Mouse (Mus musculus): ENCODE results near the gene Magt1. TPM values are rescaled to one million over a fixed set of nuclear protein-coding genes. Genes with fewer than 3 reads are reported as not detected.

Gene Magt1
- total RNA-seq (2021), result 10 to 100 TPM; 12.5 to 13.6 TPM
- long read RNA-seq, experiment 1, full-length matches to known transcripts, result 18 of 21 reads
- long read RNA-seq, experiment 1, partial matches to known transcripts, result 3 of 21 reads
- long read RNA-seq, experiment 1, other reads (novel, unspliced or antisense), result 0 of 21 reads
- long read RNA-seq, experiment 2, full-length matches to known transcripts, result 13 of 17 reads
- long read RNA-seq, experiment 2, partial matches to known transcripts, result 0 of 17 reads
- long read RNA-seq, experiment 2, other reads (novel, unspliced or antisense), result 4 of 17 reads

DNA sequence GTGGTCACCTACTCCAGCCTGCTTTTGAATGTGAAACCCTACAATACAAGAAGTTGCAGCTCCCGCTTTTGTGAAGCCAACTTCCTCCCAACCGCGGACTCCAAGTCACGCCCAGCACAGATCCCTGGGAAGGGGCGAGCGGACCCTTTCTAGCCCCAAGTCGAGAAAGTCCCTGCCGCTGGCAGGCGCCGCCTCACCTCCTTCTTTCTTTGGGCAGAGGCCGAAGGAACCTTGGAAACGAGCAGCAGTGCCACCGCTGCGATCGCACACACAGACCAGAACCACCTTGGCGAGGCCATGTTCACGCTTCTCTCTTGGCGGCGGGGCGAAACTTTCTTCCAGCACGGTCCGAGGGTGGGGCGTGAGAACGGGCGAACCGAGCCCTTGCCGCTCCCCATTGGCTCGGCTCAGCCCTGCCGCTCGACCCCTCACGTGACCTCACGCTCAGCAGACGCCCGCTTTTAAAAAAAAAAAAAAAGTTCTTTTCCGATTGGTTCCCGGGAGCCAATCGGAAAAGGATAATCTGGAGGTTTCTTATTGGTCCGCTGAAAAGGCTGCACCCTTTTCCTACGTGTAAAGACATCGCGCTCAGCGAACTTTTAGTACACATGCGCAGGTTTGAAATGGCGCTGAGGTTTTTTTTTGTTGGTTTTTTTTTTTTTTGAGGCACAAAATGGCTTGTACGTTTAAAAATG, at the start of gene Magt1:
Magt1 (minus strand) TSS at position 442 of the 695 bp plus-strand sequence.
- H3K4me3 ChIP-seq, result peak within 1 kb of the TSS; percentile 60
- DNase-seq (ENCODE audit: extremely low spot score in 1 of 2, low spot score in 2 of 2), result peak; percentile 71 to 81
- TF ChIP-seq CTCF (IDR thresholded peaks at IDR 0.05), result no peak
- intact Hi-C loops (cut with DNase I), result loop anchor here (5.0 kb wide), 2 partner anchors 84 to 889 kb away; partner anchors contain the start of genes Atrx and Magee1
- H3K27ac ChIP-seq, result peak within 1 kb of the TSS; percentile 89

GRCm38 (mm10) chrX:106048191-106048590, 36.5 kb upstream of the Magt1 start:
- H3K4me3 ChIP-seq, result no peak overlapping the region
- no peak for TF ChIP-seq CTCF (IDR thresholded peaks at IDR 0.05)
- DNase-seq (ENCODE audit: extremely low spot score in 1 of 2, low spot score in 2 of 2), result no peak
- no peak overlapping the region for H3K27ac ChIP-seq
- intact Hi-C loops (cut with DNase I), result no loop called here

DNA sequence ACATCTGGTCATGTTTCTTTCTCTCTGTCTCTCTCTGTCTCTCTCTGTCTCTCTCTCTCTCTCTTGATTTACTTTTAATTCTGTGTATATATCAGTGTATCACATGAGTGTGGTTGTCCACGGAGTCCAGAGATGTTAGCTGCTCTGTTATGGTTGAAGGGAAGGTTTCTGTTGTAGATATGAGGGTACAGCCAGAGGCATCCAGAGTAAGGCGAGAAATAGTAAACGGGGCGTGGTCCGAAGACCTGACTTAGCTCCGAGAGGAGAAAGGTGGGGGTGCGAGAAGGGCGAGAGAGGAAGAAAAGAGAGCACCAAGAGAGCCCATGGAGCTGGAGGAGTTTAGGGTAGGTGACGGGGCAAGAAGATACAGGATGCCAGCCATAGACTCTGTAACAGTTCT, 34.2 kb upstream of the Magt1 start:
- intact Hi-C loops (cut with DNase I), result no loop called here
- no peak for TF ChIP-seq CTCF (IDR thresholded peaks at IDR 0.05)
- no peak for DNase-seq (ENCODE audit: extremely low spot score in 1 of 2, low spot score in 2 of 2)
- Histone ChIP-seq H3K4me3 (no peak overlapping the region), H3K27ac (no peak overlapping the region)

GRCm38 (mm10) chrX:106045455-106045854, 33.7 kb upstream of the Magt1 start:
- no peak overlapping the region for H3K4me3 ChIP-seq
- TF ChIP-seq CTCF (IDR thresholded peaks at IDR 0.05), result no peak
- no peak overlapping the region for H3K27ac ChIP-seq
- intact Hi-C loops (cut with DNase I), result no loop called here
- no peak for DNase-seq (ENCODE audit: extremely low spot score in 1 of 2, low spot score in 2 of 2)

DNA sequence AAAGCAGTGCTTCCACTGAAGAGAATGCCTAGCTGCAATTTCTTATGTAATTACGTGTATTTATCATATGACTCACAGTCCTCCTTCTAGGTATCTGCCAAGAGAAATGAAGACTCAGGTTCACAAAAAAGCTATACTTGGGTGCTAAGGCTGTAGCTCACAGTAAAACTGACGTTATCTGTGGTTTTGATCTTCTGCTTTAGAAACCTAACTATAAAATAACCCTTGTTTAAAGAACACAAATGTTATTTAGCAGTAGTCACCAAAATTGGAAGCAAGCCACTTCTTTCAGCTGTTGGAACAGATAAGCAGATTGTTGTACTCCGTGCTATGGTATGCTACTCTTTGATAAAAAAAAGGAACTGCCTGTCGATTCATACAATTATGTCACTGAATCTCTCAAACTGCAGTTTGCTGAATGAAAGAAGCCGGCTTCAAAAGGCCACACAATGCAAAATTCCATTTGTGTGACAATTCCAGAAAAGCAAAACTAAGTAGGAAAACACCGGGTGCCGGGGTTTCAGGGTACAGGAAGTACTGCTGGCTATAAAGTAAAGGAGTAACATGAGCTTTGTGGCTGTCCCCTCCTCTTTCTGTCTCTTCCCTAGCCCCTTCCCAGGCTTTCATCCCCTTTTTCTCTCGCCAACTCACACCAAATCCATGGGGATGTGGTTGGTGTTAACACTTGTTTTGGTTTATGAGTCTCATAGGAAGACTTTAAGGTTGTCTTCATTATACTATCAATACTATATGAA, 32.3 kb upstream of the Magt1 start:
- Histone ChIP-seq H3K4me3 (no peak overlapping the region), H3K27ac (no peak overlapping the region; the same call in 1 of the 2 replicates)
- no peak for DNase-seq (ENCODE audit: extremely low spot score in 1 of 2, low spot score in 2 of 2)
- no peak for TF ChIP-seq CTCF (IDR thresholded peaks at IDR 0.05)
- intact Hi-C loops (cut with DNase I), result no loop called here

- no peak for DNase-seq (ENCODE audit: extremely low spot score in 1 of 2, low spot score in 2 of 2)
- intact Hi-C loops (cut with DNase I), result no loop called here
- TF ChIP-seq CTCF (IDR thresholded peaks at IDR 0.05), result no peak
- H3K4me3 ChIP-seq, result no peak overlapping the region
- H3K27ac ChIP-seq, result no peak overlapping the region
Measured at GRCm38 (mm10) chrX:106037185-106037752, 25.6 kb upstream of the Magt1 start.

DNA sequence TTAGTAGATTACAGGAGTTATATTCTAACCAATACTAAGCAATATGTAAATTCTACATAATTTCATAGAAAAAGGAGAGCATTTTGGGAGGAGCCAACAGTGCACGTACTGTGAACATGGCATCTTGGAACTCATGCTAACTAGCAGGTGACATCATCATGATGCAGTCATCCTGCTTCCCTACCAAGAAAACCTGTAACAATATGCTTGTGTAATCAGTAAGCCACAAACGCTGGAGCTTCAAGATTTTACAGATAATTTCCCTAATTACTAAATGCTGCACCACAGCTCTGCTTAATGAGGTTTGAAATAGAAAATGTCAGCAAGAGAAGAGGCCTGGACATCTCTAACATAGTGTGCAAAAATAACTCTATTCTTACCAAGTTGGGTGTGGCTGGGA, 24.0 kb upstream of the Magt1 start:
- no peak for DNase-seq (ENCODE audit: extremely low spot score in 1 of 2, low spot score in 2 of 2)
- TF ChIP-seq CTCF (IDR thresholded peaks at IDR 0.05), result no peak
- no peak overlapping the region for H3K4me3 ChIP-seq
- H3K27ac ChIP-seq, result no peak overlapping the region
- intact Hi-C loops (cut with DNase I), result no loop called here

GRCm38 (mm10) chrX:106031124-106031523, 19.4 kb upstream of the Magt1 start:
- intact Hi-C loops (cut with DNase I), result no loop called here
- no peak for DNase-seq (ENCODE audit: extremely low spot score in 1 of 2, low spot score in 2 of 2)
- no peak overlapping the region for H3K4me3 ChIP-seq
- no peak for TF ChIP-seq CTCF (IDR thresholded peaks at IDR 0.05)
- no peak overlapping the region for H3K27ac ChIP-seq

GRCm38 (mm10) chrX:106030176-106030575, 18.5 kb upstream of the Magt1 start:
- H3K4me3 ChIP-seq, result no peak overlapping the region
- DNase-seq (ENCODE audit: extremely low spot score in 1 of 2, low spot score in 2 of 2), result no peak
- H3K27ac ChIP-seq, result no peak overlapping the region
- TF ChIP-seq CTCF (IDR thresholded peaks at IDR 0.05), result no peak
- intact Hi-C loops (cut with DNase I), result no loop called here

DNA sequence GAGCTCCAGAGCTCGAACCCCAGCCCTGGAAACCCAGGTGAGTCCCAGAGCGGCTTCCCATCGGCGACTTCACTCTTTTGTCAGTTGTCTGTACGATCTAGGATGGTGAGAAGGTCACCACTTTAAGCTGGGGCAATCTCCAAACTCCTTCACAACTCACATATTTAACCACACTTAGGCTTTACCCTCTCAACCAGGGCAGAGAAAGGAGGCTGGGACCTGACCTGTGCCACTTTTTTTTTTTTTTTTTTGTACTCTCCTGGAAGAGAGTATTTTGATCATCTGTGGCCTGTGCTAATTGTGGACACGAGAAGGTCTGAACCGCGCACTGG, 15.6 kb upstream of the Magt1 start:
- DNase-seq (ENCODE audit: extremely low spot score in 1 of 2, low spot score in 2 of 2), result no peak
- Histone ChIP-seq H3K4me3 (peak overlapping the region; percentile 53), H3K27ac (peak overlapping the region; percentile 76)
- TF ChIP-seq CTCF (IDR thresholded peaks at IDR 0.05), result no peak
- intact Hi-C loops (cut with DNase I), result loop anchor here (1.0 to 10.0 kb wide), 4 partner anchors 78 to 357 kb away; no protein-coding TSS in a partner anchor

GRCm38 (mm10) chrX:106026418-106027342, 15.0 kb upstream of the Magt1 start, which contains the start of gene Atp7a:
TSS of gene Atp7a (plus strand) at chrX:106027276.
- H3K4me3 ChIP-seq, result peak within 1 kb of the TSS; percentile 53
- H3K27ac ChIP-seq, result peak within 1 kb of the TSS; percentile 76
- DNase-seq (ENCODE audit: extremely low spot score in 1 of 2, low spot score in 2 of 2), result peak; percentile 79 to 88
- intact Hi-C loops (cut with DNase I), result loop anchor here (1.0 to 10.0 kb wide), 4 partner anchors 79 to 358 kb away; no protein-coding TSS in a partner anchor
- TF ChIP-seq CTCF (IDR thresholded peaks at IDR 0.05), result peak; percentile 64
